Mouse (Mus musculus) midbrain, embryonic 10.5 days (tissue): ENCODE results near the gene Ctsa. TPM values are rescaled to one million over a fixed set of nuclear protein-coding genes. Genes with fewer than 3 reads are reported as not detected.

Experiments
- DNase-seq: peaks from one replicate; pipeline ENCODE4 v3.0.0-alpha.2; 2017; ENCODE audit warnings: low spot score
- H3K27ac ChIP-seq: fragments of 300-500 bp; sonication (generic); replicated peaks from 2 replicates; pipeline ENCODE4 v1.5.1; 2016; ENCODE audit warnings: mild to moderate bottlenecking
- H3K27me3 ChIP-seq: fragments of 300-500 bp; sonication (generic); 2 replicates; pipeline ENCODE4 v1.6.1; 2016; ENCODE audit warnings: low read depth, mild to moderate bottlenecking; ENCODE audit not compliant: poor library complexity, severe bottlenecking
- H3K36me3 ChIP-seq: fragments of 300-500 bp; sonication (generic); 2 replicates; pipeline ENCODE4 v1.6.1; 2016; ENCODE audit warnings: mild to moderate bottlenecking, moderate library complexity
- H3K4me1 ChIP-seq: fragments of 300-500 bp; sonication (generic); 2 replicates; pipeline ENCODE4 v1.6.1; 2016
- H3K4me3 ChIP-seq: fragments of 300-500 bp; sonication (generic); 2 replicates; pipeline ENCODE4 v1.5.1; 2016; ENCODE audit warnings: mild to moderate bottlenecking, moderate library complexity
- H3K9me3 ChIP-seq: fragments of 300-500 bp; sonication (generic); replicated peaks from 2 replicates; pipeline ENCODE4 v1.6.1; 2016; ENCODE audit warnings: mild to moderate bottlenecking
- WGBS: fragments of 180-500 bp; shearing (Covaris S2); methylation state at CpG from one replicate; pipeline ENCODE4 v1.1.7; 2016; 5-methylcytosine and 5-hydroxymethylcytosine counted together
- polyA plus RNA-seq: library from polyadenylated mRNA; unstranded; fragments of >200 nt; fragmentation: Nextera tagmentation; extraction: Ambion mirVana; gene quantifications from 2 replicates; pipeline ENCODE4 v1.2.1, GENCODE M21; 2016

The Ctsa gene
- 85.7 and 98.2 TPM in 2 replicates for polyA plus RNA-seq

DNA sequence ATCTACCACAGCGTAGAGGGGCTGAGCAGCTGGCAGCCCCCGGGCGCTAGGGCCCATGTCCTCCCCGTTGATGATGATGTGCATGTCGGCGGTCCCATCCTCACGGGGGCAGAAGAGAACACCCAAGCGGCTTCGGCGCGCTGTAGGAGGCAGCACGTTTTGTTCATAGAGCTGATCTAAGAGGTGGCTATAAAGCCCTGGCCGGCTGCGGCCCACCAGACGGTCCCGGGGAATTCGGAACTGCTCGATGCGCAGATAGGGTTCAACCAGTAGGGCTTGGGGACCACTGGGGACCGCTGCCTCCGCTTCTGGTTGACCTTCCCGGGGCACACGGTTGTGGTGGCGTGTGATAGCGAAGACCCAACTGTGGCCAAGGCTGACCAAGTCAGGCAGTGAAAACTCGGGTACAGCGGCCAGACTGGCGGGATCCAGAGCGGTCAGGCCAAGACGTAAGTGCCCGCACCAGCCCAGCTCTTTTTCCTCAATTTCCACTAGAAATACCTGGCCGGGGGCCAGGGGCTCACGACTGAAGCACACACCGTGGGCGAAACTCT lies at the start of gene Ctsa:
Gene Ctsa, plus strand, starts transcription at position 126 of the 554 bp plus-strand sequence.
- WGBS, result 2% methylated on average over 35 of the region's 35 CpGs
- peaks cover 38% of the 10 kb centered on the region for H3K36me3 ChIP-seq
- peak within 1 kb of the TSS; percentile 90 for H3K27ac ChIP-seq
- H3K27me3 ChIP-seq, result no peaks in the 10 kb centered on the region
- H3K4me3 ChIP-seq, result peak within 1 kb of the TSS; percentile 84
- H3K4me1 ChIP-seq, result peaks cover 28% of the 10 kb centered on the region
- no peaks in the 10 kb centered on the region for H3K9me3 ChIP-seq
- DNase-seq, result peak; percentile 73

DNA sequence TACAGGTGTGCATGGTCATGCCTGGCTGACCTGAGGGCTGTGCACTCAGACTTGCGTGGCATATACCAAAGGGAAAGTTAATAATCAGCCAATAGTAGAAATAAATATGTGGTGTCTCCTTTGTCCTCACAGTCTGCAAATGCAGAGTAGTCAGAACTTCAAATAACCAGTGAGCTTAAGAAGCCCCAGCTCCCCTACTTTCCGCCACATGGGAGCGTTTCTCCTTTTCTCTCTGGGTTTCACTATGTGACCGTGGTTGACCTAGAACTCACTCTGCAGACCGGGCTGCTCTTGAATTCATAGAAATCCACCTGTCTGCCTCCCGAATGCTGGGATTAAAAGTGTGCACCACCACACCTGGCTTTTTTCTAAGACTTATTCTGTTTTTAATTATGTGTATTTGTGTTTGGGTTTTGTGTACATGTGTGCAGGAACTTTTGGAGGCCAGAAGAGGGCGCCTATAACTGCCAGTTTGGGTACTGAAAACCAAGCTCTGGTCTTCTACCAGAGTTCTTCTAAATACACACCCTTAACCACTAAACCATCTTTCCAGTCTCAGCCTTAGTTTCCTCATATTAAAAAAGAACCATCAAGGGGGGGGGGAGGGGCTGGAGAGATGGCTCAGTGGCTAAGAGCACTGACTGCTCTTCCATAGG lies 48.6 kb upstream of the Ctsa start:
- H3K27me3 ChIP-seq, result peaks cover 13% of the 10 kb centered on the region; the same call in 1 of the 2 replicates
- no peak overlapping the region for H3K27ac ChIP-seq
- H3K4me3 ChIP-seq, result no peak overlapping the region
- no peaks in the 10 kb centered on the region for H3K9me3 ChIP-seq
- peaks cover 34% of the 10 kb centered on the region for H3K4me1 ChIP-seq
- DNase-seq, result no peak
- H3K36me3 ChIP-seq, result peaks cover 9% of the 10 kb centered on the region
- WGBS, result 75% methylated on average over 7 of the region's 7 CpGs

DNA sequence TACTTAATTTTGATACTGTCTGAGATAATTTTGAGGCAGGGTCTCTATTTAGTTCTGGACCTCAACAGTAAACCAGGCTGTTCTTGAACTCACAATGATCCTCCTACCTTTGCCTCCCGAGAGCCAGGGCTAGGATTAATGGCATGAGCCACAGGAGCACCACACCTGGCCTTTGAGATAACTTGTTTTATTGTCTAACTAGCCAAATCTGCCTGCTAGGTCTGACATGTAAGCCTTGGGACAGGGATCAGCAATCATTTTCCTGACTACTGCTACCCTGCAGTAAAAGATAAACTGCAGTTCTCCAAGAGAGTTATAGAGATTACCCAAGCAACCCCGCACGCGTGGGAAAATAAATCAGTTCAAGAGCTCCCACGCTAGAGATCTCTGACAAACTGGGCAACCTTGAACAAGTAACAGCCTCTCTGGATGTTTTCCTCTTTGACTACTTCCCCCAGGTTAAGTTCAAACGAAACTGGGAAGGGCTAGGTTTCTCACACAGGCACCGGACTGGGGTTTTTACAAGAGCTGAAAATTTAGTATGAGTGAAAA lies 47.7 kb upstream of the Ctsa start:
- Histone ChIP-seq H3K27me3 (peaks cover 13% of the 10 kb centered on the region; the same call in 1 of the 2 replicates), H3K27ac (peak overlapping the region; percentile 88), H3K9me3 (no peaks in the 10 kb centered on the region), H3K36me3 (peaks cover 14% of the 10 kb centered on the region), H3K4me3 (peak overlapping the region; percentile 77), H3K4me1 (peaks cover 34% of the 10 kb centered on the region)
- 20% methylated on average over 7 of the region's 7 CpGs for WGBS
- DNase-seq, result no peak

DNA sequence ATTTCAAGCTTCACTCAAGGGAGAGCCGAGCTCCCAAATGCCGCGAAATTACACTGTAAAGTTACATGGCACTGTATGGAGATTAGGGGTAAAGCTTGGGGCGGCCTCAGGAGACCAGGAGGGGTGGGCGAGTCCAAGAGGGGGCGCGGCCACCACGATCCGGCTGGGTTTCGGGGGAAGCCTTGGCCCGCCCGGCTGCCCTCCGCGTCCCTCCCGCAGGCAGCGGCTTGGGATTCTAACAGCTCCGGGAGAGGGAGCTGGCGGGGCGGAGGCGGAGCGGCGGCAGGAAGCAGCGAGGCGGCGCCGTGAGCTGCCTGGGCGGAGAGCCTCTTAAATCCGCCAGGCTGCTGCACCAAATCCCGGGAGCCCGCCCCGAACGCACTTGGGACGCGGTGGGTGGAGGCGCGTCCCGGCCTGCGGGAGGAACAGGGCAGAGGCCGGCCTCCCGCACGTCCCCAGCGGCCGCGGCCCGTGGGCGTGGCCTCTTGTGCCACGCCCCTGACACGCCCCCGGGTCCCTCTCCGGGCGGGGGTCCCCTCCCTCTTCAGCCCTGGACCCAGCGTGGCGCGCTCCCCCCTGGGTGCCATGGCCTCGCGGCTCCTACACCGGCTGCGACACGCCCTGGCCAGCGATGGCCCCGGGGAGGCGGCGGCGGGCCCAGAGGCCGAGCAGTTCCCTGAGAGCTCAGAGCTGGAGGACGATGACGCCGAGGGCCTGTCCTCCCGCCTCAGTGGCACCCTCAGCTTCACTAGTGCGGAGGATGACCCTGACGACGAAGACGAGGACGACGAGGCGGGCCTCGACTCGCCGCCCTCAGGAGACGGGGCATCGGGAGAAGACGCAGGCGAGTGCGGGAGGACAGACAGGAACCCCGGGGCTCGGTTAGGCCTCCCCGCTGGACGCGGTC lies 46.9 kb upstream of the Ctsa start, which contains the start of gene Snx21:
Gene Snx21, plus strand, starts transcription at position 343 of the 907 bp plus-strand sequence.
- peaks cover 13% of the 10 kb centered on the region; the same call in 1 of the 2 replicates for H3K27me3 ChIP-seq
- peak within 1 kb of the TSS; percentile 77 for H3K4me3 ChIP-seq
- under 1% methylated on average over 89 of the region's 89 CpGs for WGBS
- peak; percentile 87 for DNase-seq
- peaks cover 34% of the 10 kb centered on the region for H3K4me1 ChIP-seq
- peaks cover 20% of the 10 kb centered on the region for H3K36me3 ChIP-seq
- no peaks in the 10 kb centered on the region for H3K9me3 ChIP-seq
- peak within 1 kb of the TSS; percentile 88 for H3K27ac ChIP-seq

DNA sequence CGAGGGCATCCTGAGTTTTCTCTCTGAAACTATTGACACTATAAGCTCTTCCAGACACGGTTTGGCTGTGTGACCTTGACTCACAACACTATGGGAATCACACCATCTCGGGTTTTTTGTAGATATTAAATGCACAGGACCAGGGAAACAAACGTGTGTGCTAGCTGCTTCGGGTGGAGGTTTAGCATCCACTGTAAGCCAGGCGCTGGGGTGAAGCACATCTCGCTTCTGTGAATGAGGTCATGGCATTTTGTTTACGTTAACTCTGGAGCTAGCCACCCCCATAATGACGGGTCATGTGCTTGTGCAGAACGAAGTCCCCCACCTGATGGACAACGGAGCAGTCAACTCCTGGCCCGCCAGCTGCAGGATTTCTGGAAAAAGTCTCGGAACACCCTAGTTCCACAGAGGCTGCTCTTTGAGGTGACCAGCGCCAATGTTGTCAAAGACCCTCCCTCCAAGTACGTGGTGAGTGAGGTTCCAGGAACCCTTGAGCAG lies 46.2 kb upstream of the Ctsa start:
- Histone ChIP-seq H3K27me3 (peaks cover 13% of the 10 kb centered on the region; the same call in 1 of the 2 replicates), H3K4me1 (peaks cover 34% of the 10 kb centered on the region), H3K4me3 (peak overlapping the region; percentile 77), H3K36me3 (peaks cover 27% of the 10 kb centered on the region), H3K9me3 (no peaks in the 10 kb centered on the region), H3K27ac (peak overlapping the region; percentile 88)
- no peak for DNase-seq
- WGBS, result 14% methylated on average over 15 of the region's 15 CpGs

DNA sequence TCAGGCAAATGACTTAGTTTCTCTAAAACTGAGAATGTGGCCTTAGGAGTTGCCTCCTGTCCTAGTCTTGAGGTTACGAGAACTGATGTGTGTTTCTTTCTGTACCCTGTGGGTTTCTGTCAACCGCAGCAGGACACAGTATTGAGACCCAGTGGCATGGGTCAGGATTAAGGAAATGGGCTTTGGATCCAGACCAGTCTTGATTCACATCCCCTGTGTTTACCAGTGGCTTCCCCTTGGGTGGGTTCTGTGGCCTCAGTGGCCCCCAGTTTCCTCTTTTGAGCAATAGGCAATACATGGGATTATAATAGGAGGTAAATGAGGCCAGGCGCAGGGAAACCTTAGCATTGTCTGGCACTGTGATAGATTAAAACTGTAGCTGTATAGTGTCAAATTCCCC lies 45.6 kb upstream of the Ctsa start:
- Histone ChIP-seq H3K36me3 (peaks cover 33% of the 10 kb centered on the region), H3K4me3 (peak overlapping the region; percentile 77; the same call in 1 of the 2 replicates), H3K4me1 (peaks cover 34% of the 10 kb centered on the region), H3K9me3 (no peaks in the 10 kb centered on the region), H3K27me3 (peaks cover 13% of the 10 kb centered on the region; the same call in 1 of the 2 replicates), H3K27ac (no peak overlapping the region)
- 91% methylated on average over 3 of the region's 3 CpGs for WGBS
- no peak for DNase-seq

DNA sequence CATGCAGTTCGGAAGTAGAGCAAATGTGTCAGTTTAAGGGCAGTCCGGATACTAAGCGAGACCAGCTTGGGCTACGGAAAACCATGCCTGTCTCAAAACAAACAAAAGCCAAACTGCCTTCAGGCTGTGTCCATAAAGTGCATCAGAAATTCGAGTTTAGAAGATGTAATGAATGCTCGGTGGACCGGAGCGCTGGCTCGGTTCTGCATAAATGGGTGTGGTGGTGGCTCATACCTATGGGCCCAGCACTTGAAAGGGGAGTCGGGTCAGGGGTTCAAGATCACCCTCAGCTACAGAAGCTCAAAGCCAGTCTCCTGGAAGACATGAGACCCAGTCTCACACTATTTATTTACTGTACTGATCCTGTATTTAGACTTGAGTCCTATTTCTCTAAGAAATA lies 44.9 kb upstream of the Ctsa start:
- Histone ChIP-seq H3K27ac (no peak overlapping the region), H3K4me1 (peaks cover 34% of the 10 kb centered on the region), H3K27me3 (peaks cover 13% of the 10 kb centered on the region; the same call in 1 of the 2 replicates), H3K9me3 (no peaks in the 10 kb centered on the region), H3K36me3 (peaks cover 41% of the 10 kb centered on the region), H3K4me3 (no peak overlapping the region)
- DNase-seq, result no peak
- WGBS, result 85% methylated on average over 10 of the region's 10 CpGs

DNA sequence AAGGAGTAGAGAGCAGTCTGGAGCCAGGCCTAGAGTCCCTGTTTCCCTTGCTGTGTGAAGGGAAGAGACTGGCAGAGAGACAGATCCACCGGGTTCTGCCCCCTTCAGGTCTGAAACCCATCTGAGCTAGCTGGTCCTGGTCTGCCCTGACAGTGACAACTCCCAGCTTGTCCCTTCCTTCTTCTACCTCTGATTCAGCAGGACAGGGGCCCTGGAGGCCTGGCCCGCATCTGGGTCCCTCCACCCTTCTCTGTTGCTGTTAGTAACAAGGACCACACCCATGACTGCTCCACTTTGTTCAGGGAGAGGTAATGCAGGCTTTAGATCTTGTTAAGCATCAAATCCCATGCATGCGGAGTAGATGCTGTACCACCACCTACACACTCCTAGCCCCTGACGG lies 44.3 kb upstream of the Ctsa start:
- peaks cover 13% of the 10 kb centered on the region; the same call in 1 of the 2 replicates for H3K27me3 ChIP-seq

DNA sequence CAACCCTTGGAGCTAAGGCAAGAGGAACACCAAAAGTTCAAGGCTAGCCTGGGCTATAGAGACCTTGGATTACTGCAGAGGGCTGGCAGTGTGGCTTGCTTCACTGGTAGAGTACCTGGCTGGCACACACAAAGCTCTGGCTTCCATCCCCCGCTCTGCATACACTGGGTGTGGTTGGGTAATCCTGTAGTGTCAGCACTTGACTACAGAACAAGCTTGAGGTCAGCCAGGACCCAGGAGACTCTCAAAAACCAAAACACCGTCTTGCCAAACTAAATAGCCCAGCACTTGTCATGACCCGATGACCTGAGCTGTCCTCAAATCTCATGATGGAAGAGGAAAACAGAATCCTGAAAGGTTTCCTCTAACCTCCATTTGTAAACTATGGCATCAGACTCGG lies 42.2 kb upstream of the Ctsa start:
- peaks cover 63% of the 10 kb centered on the region for H3K36me3 ChIP-seq
- H3K27ac ChIP-seq, result no peak overlapping the region
- peaks cover 24% of the 10 kb centered on the region for H3K4me1 ChIP-seq
- no peaks in the 10 kb centered on the region for H3K9me3 ChIP-seq
- no peak overlapping the region for H3K4me3 ChIP-seq
- 83% methylated on average over 4 of the region's 4 CpGs for WGBS
- no peak for DNase-seq
- peaks cover 8% of the 10 kb centered on the region; the same call in 1 of the 2 replicates for H3K27me3 ChIP-seq

More for the DNA sequence above, 44.3 kb upstream of the Ctsa start:
- DNase-seq, result no peak
- H3K4me1 ChIP-seq, result peaks cover 34% of the 10 kb centered on the region
- no peak overlapping the region for H3K4me3 ChIP-seq
- no peaks in the 10 kb centered on the region for H3K9me3 ChIP-seq
- H3K27ac ChIP-seq, result no peak overlapping the region
- peaks cover 47% of the 10 kb centered on the region for H3K36me3 ChIP-seq
- 66% methylated on average over 4 of the region's 4 CpGs for WGBS

DNA sequence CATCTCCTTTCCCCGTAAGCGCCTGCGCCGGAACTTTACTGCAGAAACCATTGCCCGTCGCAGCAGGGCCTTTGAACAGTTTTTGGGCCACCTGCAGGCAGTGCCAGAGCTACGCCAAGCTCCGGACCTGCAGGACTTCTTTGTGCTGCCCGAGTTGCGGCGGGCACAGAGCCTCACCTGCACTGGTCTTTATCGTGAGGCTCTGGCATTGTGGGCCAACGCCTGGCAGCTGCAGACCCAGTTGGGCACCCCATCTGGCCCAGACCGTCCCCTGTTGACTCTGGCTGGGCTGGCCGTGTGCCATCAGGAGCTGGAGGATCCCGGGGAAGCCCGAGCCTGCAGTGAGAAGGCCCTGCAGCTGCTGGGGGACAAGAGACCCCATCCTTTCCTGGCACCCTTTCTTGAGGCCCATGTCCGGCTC lies 40.8 kb upstream of the Ctsa start:
- Histone ChIP-seq H3K4me1 (peaks cover 11% of the 10 kb centered on the region), H3K27me3 (peaks cover 4% of the 10 kb centered on the region; the same call in 1 of the 2 replicates), H3K36me3 (peaks cover 77% of the 10 kb centered on the region), H3K27ac (no peak overlapping the region), H3K4me3 (no peak overlapping the region), H3K9me3 (no peaks in the 10 kb centered on the region)
- no peak for DNase-seq
- WGBS, result 96% methylated on average over 18 of the region's 18 CpGs

DNA sequence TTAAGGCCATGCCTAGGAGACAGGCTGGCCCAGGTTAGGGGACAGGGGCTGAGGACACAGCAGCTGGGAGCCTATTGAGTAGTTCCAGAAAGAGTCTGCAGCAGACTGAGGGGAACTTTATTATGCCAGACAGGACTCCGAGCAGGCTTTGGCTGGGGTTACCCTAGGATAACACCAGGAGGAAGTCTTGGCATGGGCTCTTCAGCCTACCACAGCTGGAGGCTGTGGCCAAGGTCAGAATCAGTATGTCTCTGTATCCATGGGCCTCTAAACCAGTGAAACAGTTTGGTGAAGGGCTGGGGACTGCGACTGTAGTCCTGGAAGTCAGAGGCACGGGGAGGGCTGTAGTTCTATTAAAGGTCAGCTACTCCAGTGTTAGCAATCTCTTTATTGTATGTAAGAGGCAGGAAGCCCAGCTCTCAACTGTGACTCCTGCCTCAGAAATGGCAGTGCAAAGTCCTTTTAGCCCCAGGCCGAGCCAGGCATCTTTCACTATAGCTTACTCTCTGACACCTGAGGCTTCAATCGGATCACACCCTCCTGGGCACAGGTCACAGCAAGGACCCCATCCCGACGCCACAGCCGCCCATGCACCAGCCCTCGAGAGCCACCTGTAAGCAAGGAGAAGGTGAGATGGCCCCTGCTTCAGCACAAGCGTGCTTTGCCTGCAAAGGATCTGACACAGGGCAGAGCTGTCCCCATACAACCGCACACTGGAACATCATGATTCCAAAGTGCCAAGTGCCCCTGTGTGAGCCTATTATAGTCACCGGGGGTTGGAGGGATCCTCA lies 40.1 kb upstream of the Ctsa start:
- WGBS, result 94% methylated on average over 12 of the region's 12 CpGs
- no peak overlapping the region for H3K4me3 ChIP-seq
- H3K27me3 ChIP-seq, result no peaks in the 10 kb centered on the region
- no peak for DNase-seq
- peaks cover 83% of the 10 kb centered on the region for H3K36me3 ChIP-seq
- peaks cover 8% of the 10 kb centered on the region; the same call in 1 of the 2 replicates for H3K4me1 ChIP-seq
- no peaks in the 10 kb centered on the region for H3K9me3 ChIP-seq
- no peak overlapping the region for H3K27ac ChIP-seq
